Mouse (Mus musculus): Measurements from ENCODE around the gene Otud7a. TPM values are rescaled to one million over a fixed set of nuclear protein-coding genes. Genes with fewer than 3 reads are reported as not detected.
A peak's percentile ranks its signal among the peaks of the same experiment; 100 is the strongest.

The Otud7a gene
- polyA plus RNA-seq, 1 experiment: 0.82 TPM

- H3K79me2 ChIP-seq (ENCODE audit: control insufficient read depth, insufficient read depth): no peaks in the 10 kb centered on the region
- no peak overlapping the region for H3ac ChIP-seq (ENCODE audit: control insufficient read depth, insufficient read length)
- H3K36me3 ChIP-seq (ENCODE audit: control insufficient read depth, insufficient read depth): no peaks in the 10 kb centered on the region
- TF ChIP-seq E2F4 (IDR thresholded peaks at IDR 0.05; ENCODE audit: insufficient read depth) (no peak), USF1 (IDR thresholded peaks at IDR 0.05; ENCODE audit: low read depth) (no peak), MYOG (IDR thresholded peaks at IDR 0.05; ENCODE audit: control insufficient read depth in 1 of 3, insufficient read depth in 1 of 3, insufficient read length in 2 of 3, low read depth in 2 of 3) (no peak), SRF (IDR thresholded peaks at IDR 0.05; ENCODE audit: control insufficient read depth, insufficient read length, low read depth) (no peak), TCF3 (IDR thresholded peaks at IDR 0.05; ENCODE audit: insufficient read length, low read depth) (no peak), REST (IDR thresholded peaks at IDR 0.05; ENCODE audit: insufficient read depth, insufficient read length) (no peak), MYOD1 (IDR thresholded peaks at IDR 0.05; ENCODE audit: control insufficient read depth in 1 of 3, insufficient read length in 2 of 3, low read depth in 2 of 3) (no peak), POLR2AphosphoS2 (IDR thresholded peaks at IDR 0.05; ENCODE audit: insufficient read length, low read depth) (no peak), CEBPB (IDR thresholded peaks at IDR 0.05; ENCODE audit: insufficient read depth, poor library complexity, severe bottlenecking) (no peak), MAX (IDR thresholded peaks at IDR 0.05; ENCODE audit: low read depth) (no peak), POLR2A (IDR thresholded peaks at IDR 0.05; ENCODE audit: insufficient read length, low read depth) (no peak), TCF12 (IDR thresholded peaks at IDR 0.05; ENCODE audit: insufficient read depth, poor library complexity, severe bottlenecking) (no peak)
- H3K4me2 ChIP-seq (ENCODE audit: low read depth): no peak overlapping the region
- H3K4me3 ChIP-seq: no peak overlapping the region
- no peaks in the 10 kb centered on the region for H3K27me3 ChIP-seq (ENCODE audit: control insufficient read depth, insufficient read depth, insufficient read length)
Observed at GRCm38 (mm10) chr7:63796001-63796632, 351.6 kb downstream of the Otud7a start.

GRCm38 (mm10) chr7:63798446-63798845 lies 353.9 kb downstream of the Otud7a start:
- H3K4me2 ChIP-seq (ENCODE audit: low read depth): no peak overlapping the region
- H3K27me3 ChIP-seq (ENCODE audit: control insufficient read depth, insufficient read depth, insufficient read length): no peaks in the 10 kb centered on the region
- TF ChIP-seq USF1 (IDR thresholded peaks at IDR 0.05; ENCODE audit: low read depth) (no peak), TCF3 (IDR thresholded peaks at IDR 0.05; ENCODE audit: insufficient read length, low read depth) (no peak), POLR2A (IDR thresholded peaks at IDR 0.05; ENCODE audit: insufficient read length, low read depth) (no peak), POLR2AphosphoS2 (IDR thresholded peaks at IDR 0.05; ENCODE audit: insufficient read length, low read depth) (no peak), MYOD1 (IDR thresholded peaks at IDR 0.05; ENCODE audit: control insufficient read depth in 1 of 3, insufficient read length in 2 of 3, low read depth in 2 of 3) (no peak), E2F4 (IDR thresholded peaks at IDR 0.05; ENCODE audit: insufficient read depth) (no peak), TCF12 (IDR thresholded peaks at IDR 0.05; ENCODE audit: insufficient read depth, poor library complexity, severe bottlenecking) (no peak), SRF (IDR thresholded peaks at IDR 0.05; ENCODE audit: control insufficient read depth, insufficient read length, low read depth) (no peak), MYOG (IDR thresholded peaks at IDR 0.05; ENCODE audit: control insufficient read depth in 1 of 3, insufficient read depth in 1 of 3, insufficient read length in 2 of 3, low read depth in 2 of 3) (no peak), CEBPB (IDR thresholded peaks at IDR 0.05; ENCODE audit: insufficient read depth, poor library complexity, severe bottlenecking) (no peak), MAX (IDR thresholded peaks at IDR 0.05; ENCODE audit: low read depth) (no peak)
- no peaks in the 10 kb centered on the region for H3K36me3 ChIP-seq (ENCODE audit: control insufficient read depth, insufficient read depth)
- H3K4me3 ChIP-seq: no peak overlapping the region
- H3ac ChIP-seq (ENCODE audit: control insufficient read depth, insufficient read length): no peak overlapping the region
- no peaks in the 10 kb centered on the region for H3K79me2 ChIP-seq (ENCODE audit: control insufficient read depth, insufficient read depth)

GRCm38 (mm10) chr7:63799304-63799703 lies 354.8 kb downstream of the Otud7a start:
- no peak overlapping the region for H3K4me3 ChIP-seq
- TF ChIP-seq E2F4 (IDR thresholded peaks at IDR 0.05; ENCODE audit: insufficient read depth): no peak
- TF ChIP-seq POLR2A (IDR thresholded peaks at IDR 0.05; ENCODE audit: insufficient read length, low read depth): no peak
- no peak for TF ChIP-seq SRF (IDR thresholded peaks at IDR 0.05; ENCODE audit: control insufficient read depth, insufficient read length, low read depth)
- TF ChIP-seq REST (IDR thresholded peaks at IDR 0.05; ENCODE audit: insufficient read depth, insufficient read length): no peak
- TF ChIP-seq POLR2AphosphoS2 (IDR thresholded peaks at IDR 0.05; ENCODE audit: insufficient read length, low read depth): no peak
- TF ChIP-seq TCF3 (IDR thresholded peaks at IDR 0.05; ENCODE audit: insufficient read length, low read depth): no peak
- no peak for TF ChIP-seq MYOD1 (IDR thresholded peaks at IDR 0.05; ENCODE audit: control insufficient read depth in 1 of 3, insufficient read length in 2 of 3, low read depth in 2 of 3)
- TF ChIP-seq CEBPB (IDR thresholded peaks at IDR 0.05; ENCODE audit: insufficient read depth, poor library complexity, severe bottlenecking): no peak
- no peak for TF ChIP-seq MYOG (IDR thresholded peaks at IDR 0.05; ENCODE audit: control insufficient read depth in 1 of 3, insufficient read depth in 1 of 3, insufficient read length in 2 of 3, low read depth in 2 of 3)
- TF ChIP-seq USF1 (IDR thresholded peaks at IDR 0.05; ENCODE audit: low read depth): no peak
- no peak for TF ChIP-seq MAX (IDR thresholded peaks at IDR 0.05; ENCODE audit: low read depth)
- TF ChIP-seq TCF12 (IDR thresholded peaks at IDR 0.05; ENCODE audit: insufficient read depth, poor library complexity, severe bottlenecking): no peak
- no peaks in the 10 kb centered on the region for H3K36me3 ChIP-seq (ENCODE audit: control insufficient read depth, insufficient read depth)
- no peak overlapping the region for H3K4me2 ChIP-seq (ENCODE audit: low read depth)
- no peaks in the 10 kb centered on the region for H3K79me2 ChIP-seq (ENCODE audit: control insufficient read depth, insufficient read depth)
- H3K27me3 ChIP-seq (ENCODE audit: control insufficient read depth, insufficient read depth, insufficient read length): no peaks in the 10 kb centered on the region
- no peak overlapping the region for H3ac ChIP-seq (ENCODE audit: control insufficient read depth, insufficient read length)

GRCm38 (mm10) chr7:63802751-63803150 lies 358.2 kb downstream of the Otud7a start:
- peak in 1 of 3 experiments; percentile 57 for TF ChIP-seq MYOD1 (IDR thresholded peaks at IDR 0.05; ENCODE audit: control insufficient read depth in 1 of 3, insufficient read length in 2 of 3, low read depth in 2 of 3)
- peak; percentile 52 for TF ChIP-seq POLR2AphosphoS2 (IDR thresholded peaks at IDR 0.05; ENCODE audit: insufficient read length, low read depth)
- peak; percentile 22 for TF ChIP-seq TCF3 (IDR thresholded peaks at IDR 0.05; ENCODE audit: insufficient read length, low read depth)
- no peak for TF ChIP-seq REST (IDR thresholded peaks at IDR 0.05; ENCODE audit: insufficient read depth, insufficient read length)
- TF ChIP-seq MYOG (IDR thresholded peaks at IDR 0.05; ENCODE audit: control insufficient read depth in 1 of 3, insufficient read depth in 1 of 3, insufficient read length in 2 of 3, low read depth in 2 of 3): peak in 1 of 3 experiments; percentile 63
- TF ChIP-seq POLR2A (IDR thresholded peaks at IDR 0.05; ENCODE audit: insufficient read length, low read depth): peak; percentile 60
- H3K36me3 ChIP-seq (ENCODE audit: control insufficient read depth, insufficient read depth): no peaks in the 10 kb centered on the region
- no peak overlapping the region for H3ac ChIP-seq (ENCODE audit: control insufficient read depth, insufficient read length)
- H3K4me2 ChIP-seq (ENCODE audit: low read depth): peak overlapping the region; percentile 44
- no peak overlapping the region for H3K4me3 ChIP-seq
- H3K27me3 ChIP-seq (ENCODE audit: control insufficient read depth, insufficient read depth, insufficient read length): no peaks in the 10 kb centered on the region
- H3K79me2 ChIP-seq (ENCODE audit: control insufficient read depth, insufficient read depth): no peaks in the 10 kb centered on the region

Other genes with a start within 250 kb of the Otud7a start
- not detected for gene Chrna7, start 232.2 kb upstream of the Otud7a start, polyA plus RNA-seq (2012; fragmentation: generic; extraction: Trizol)

All from myocyte (in vitro differentiated cells).